Comparison of ENCODE assay signal across 8 mouse cellular contexts in the genomic region with DNA sequence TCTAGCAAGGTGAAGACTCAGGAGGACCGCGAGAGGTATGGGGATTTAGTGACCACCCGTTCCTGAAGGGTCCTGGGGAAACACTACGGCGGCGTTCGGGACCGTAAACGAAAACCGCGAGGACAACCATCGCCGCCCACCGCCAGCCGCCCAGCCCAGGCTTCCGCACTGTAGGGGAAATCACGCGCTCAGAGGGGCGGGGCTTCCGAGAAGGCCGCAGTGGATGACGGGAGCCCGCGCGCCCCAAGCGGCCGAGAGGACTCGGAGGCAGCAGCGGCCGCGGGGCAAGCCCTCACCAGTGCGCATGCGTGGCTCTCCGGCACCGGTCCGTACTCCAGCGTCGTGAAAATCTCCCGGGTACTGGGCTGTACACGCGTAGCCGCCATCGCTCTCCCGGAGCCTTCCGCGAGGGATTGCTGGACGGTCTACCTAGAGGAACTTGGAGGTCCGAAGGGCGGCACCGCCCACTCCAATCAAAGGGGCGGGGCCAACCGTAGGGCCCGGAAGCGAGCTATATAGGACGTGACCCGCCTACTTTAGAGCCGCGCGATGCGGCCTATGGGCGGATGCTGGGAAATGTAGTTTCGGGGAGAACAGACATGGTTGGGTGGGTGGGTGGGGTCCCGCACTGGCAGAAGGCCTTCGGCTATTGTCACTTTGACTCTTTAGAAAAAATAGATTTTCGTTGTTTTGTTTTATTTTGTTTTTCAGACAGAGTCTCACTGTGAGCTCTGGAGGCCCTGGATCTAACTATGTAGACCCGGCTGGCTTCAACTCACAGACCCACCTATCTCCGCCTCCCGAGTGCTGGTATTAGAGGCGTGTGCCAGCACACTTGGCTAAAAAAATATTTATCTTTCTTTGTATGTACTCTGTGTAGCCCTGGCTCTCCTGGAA. TPM values are rescaled to one million over a fixed set of nuclear protein-coding genes. Genes with fewer than 3 reads are reported as not detected.
DNase-seq lines count a peak whose midpoint lies in the region; ATAC-seq lines count a peak whose summit lies in the region.

Gene Pih1d1 (plus strand): TSS at position 208 of the 897 bp plus-strand sequence.
Gene Aldh16a1 (minus strand): TSS at position 489 of the 897 bp plus-strand sequence.

- peak within 1 kb of the TSS; percentile 98 for H3K27ac ChIP-seq in hindbrain, embryonic 15.5 days (replicated peaks)

- peak within 1 kb of the TSS; percentile 80 for H3K4me3 ChIP-seq in hindbrain, embryonic 15.5 days

- H3K9me3 ChIP-seq in hindbrain, embryonic 15.5 days = no peaks in the 10 kb centered on the region

- ATAC-seq in hindbrain, embryonic 15.5 days (ENCODE audit: low FRiP score, low read depth) = peak; percentile 97

- DNase-seq in T-cell, adult 2 months (ENCODE audit: low spot score) = peak; percentile 97
- DNase-seq in cerebellum, postnatal 36 days = peak; percentile 98
- DNase-seq in frontal cortex, postnatal 36 days (ENCODE audit: low spot score in 2 of 2) = peak; percentile 97
- DNase-seq in left cerebral cortex, adult 11 months (ENCODE audit: low spot score) = peak; percentile 95
- DNase-seq in lung, postnatal 4 days = peak; percentile 98
- DNase-seq in retina, postnatal 7 days (ENCODE audit: low read depth, low spot score) = peak; percentile 92
- peak; percentile 99 for DNase-seq in urinary bladder, adult 2 months (ENCODE audit: low spot score)

- H3K36me3 ChIP-seq in hindbrain, embryonic 15.5 days = 0 out of 2 replicates have a peak, but pooled peaks cover 6% of the 10 kb centered on the region

- 5% methylated on average over 69 of the region's 69 CpGs for WGBS in hindbrain, embryonic 15.5 days

- peaks cover 18% of the 10 kb centered on the region for H3K4me1 ChIP-seq in hindbrain, embryonic 15.5 days (replicated peaks)

- peak within 1 kb of the TSS; percentile 67 for H3K9ac ChIP-seq in hindbrain, embryonic 15.5 days

- peak within 1 kb of the TSS; percentile 83 for H3K4me2 ChIP-seq in hindbrain, embryonic 15.5 days

- H3K27me3 ChIP-seq in hindbrain, embryonic 15.5 days = no peaks in the 10 kb centered on the region

RNA-seq across cellular contexts. Expression of gene Pih1d1, which starts in this region (rescaled TPM):
- 92.4 and 98.8 TPM in 2 replicates for polyA plus RNA-seq in hindbrain, embryonic 15.5 days (2015; fragmentation: Nextera tagmentation; extraction: Ambion mirVana)
- 48.3 and 58.3 TPM in 2 replicates for polyA plus RNA-seq in urinary bladder, adult 2 months (2012; rRNA removed)

RNA-seq across cellular contexts. Expression of gene Aldh16a1, which starts in this region (rescaled TPM):
- 20.8 and 21.9 TPM in 2 replicates for polyA plus RNA-seq in hindbrain, embryonic 15.5 days (2015; fragmentation: Nextera tagmentation; extraction: Ambion mirVana)
- 27.7 and 30.9 TPM in 2 replicates for polyA plus RNA-seq in urinary bladder, adult 2 months (2012; rRNA removed)

Comparison
In these comparisons a context has a peak if more than half of its experiments do, and no peak if none do; other contexts are left out.
1. Peak in every context shown above with its lines: DNase-seq, ATAC-seq, H3K4me3 ChIP-seq and H3K27ac ChIP-seq.